Mouse (Mus musculus): ENCODE data around the gene Pcnt. TPM values are rescaled to one million over a fixed set of nuclear protein-coding genes. Genes with fewer than 3 reads are reported as not detected.
A peak's percentile ranks its signal among the peaks of the same experiment; 100 is the strongest.

Gene Pcnt
- polyA plus RNA-seq, 3 experiments from 2014 or later, result 12.2 to 13.8 (median 13.5) TPM

DNA sequence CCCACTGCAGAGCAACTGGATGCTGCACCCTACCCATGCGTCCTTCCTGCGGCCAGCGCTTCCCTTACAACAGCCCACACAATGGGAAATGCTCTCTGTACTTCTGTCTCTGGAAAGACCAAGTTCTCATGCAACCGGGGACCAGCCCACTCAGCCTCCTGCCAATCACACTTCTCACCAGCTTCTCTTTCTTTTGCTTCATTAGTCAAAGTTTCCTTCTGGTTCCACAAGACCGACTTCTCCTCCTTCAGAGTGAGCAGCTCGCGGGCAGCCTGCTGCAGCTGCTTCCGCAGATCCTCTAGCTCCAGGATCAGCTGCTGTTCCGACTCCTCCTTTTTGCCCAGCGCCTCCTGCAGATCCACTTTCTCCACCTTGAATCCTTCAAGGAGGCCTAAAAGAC lies 34.1 kb downstream of the Pcnt start:
- no peak for ATAC-seq

- ATAC-seq, result no peak
These were observed 50.0 kb downstream of the Pcnt start for GRCm38 (mm10) chr10:76392596-76392995.

- no peak for ATAC-seq
These were observed 50.8 kb downstream of the Pcnt start for GRCm38 (mm10) chr10:76391786-76392185.

DNA sequence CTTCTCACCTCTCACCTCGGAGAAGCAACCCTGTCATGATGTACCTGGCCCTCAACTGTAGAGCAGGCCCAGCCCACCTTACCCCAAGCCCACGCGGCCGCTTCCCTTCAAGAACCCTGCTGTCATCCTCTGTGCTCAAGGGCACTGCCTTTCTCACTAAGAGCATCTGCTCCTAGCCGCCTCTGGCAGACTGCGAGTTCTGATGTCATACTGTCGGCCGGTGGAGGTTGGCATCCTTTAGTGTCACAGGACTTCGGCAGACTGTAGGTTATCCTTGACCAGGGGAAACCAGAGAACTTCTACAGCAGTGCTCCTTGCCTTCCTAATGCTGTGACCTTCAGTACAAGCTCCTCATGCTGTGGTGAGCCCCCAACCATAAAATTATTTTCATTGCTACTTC lies 51.4 kb downstream of the Pcnt start:
- no peak for ATAC-seq

- no peak for ATAC-seq
These were observed 67.6 kb downstream of the Pcnt start for GRCm38 (mm10) chr10:76374981-76375380.

GRCm38 (mm10) chr10:76371736-76372135 lies 70.8 kb downstream of the Pcnt start:
- ATAC-seq, result no peak

DNA sequence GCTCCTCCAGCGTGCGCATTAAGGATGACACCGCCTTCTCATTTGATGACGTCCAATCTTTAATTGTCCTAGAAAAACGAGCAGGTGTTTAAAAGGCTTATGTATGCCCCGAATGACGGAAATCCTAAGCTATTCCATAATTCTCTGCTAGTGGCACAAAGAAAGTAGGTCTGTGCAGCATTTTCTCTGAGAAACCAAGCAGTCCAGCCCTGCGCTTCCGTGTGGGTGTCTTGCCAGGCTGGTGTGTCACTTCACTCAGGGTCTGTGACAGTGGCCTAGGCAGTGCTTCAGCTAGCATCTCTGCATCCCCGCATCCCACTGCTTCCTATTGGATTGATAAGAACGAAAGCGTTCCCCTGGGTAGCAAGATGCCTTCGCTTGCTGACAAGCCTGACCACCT lies 73.8 kb downstream of the Pcnt start:
- ATAC-seq, result no peak

GRCm38 (mm10) chr10:76363233-76363632 lies 79.4 kb downstream of the Pcnt start:
- ATAC-seq, result no peak

DNA sequence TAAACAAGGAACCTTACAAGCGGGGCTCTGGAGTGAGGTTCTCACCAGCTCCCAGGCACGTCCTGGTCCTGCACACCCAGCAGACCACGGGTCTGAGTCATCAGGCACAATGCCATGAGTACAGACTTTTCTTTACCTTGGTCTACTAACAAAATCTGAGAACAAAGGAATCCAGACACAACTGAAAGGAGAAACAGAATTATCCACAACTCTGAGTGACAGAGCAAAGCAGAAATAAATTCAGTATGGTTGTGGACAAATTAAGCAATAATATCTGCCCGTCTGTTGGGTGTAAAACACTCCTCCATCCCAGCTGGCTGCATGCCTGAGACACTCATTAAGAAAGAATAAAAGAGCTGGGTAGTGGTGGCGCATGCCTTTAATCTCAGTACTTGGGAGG lies 84.1 kb downstream of the Pcnt start:
- no peak for ATAC-seq

DNA sequence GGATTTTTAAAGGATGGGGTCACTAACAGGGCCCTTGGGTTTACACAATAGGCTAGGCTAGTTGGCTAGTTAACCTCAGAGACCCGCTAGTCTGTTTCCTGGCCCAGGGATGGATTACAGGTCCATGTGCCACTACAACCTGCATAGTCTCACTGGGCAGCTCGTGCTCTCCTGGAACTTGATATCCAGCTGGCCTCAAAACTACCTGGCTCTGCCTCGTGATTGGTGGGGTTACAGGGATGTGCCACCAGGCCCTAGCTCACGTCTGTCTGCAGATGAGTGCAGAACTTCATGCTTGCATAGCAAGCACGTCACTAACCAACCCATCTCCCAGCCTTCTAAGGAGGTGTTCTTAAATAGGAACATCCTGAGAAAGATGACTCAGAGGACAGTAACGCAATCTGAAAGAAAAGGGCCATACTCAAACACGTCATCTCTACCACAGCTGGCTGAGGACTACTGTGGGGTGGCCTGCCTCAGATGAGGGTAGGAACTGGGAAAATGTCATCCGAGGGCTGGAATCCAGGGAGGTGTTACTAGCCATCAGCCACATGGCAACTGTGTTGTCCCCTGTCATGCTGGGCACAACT lies 85.2 kb downstream of the Pcnt start:
- ATAC-seq, result no peak

GRCm38 (mm10) chr10:76354974-76355373 lies 87.6 kb downstream of the Pcnt start:
- no peak for ATAC-seq

- ATAC-seq, result no peak
These were observed 88.6 kb downstream of the Pcnt start for GRCm38 (mm10) chr10:76353986-76354385.

- ATAC-seq, result no peak
These were observed 90.6 kb downstream of the Pcnt start for GRCm38 (mm10) chr10:76351953-76352352.

GRCm38 (mm10) chr10:76346589-76346988 lies 96.0 kb downstream of the Pcnt start:
- no peak for ATAC-seq

DNA sequence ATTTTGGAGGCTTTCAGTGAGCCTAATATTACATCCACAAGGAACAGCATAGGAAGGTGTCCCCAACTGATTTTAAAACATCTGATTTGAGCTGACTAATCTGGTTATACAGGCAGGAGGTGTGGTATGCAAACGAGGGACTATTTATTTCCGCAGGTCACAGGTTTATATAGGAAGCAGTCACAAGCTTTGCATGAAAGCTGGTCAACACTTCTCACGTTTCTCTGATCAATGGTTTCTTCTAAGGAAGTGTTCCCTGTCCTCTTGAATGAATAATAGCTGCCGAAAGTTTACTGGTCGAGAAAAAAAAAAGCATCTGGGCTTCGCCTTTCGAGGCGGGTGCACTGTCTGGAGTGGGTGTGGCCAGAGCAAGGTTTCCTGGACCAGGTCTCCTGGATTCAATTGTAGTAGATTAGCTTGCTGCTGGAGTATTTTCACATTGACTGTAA lies 96.5 kb downstream of the Pcnt start:
- peak; percentile 58 for ATAC-seq

DNA sequence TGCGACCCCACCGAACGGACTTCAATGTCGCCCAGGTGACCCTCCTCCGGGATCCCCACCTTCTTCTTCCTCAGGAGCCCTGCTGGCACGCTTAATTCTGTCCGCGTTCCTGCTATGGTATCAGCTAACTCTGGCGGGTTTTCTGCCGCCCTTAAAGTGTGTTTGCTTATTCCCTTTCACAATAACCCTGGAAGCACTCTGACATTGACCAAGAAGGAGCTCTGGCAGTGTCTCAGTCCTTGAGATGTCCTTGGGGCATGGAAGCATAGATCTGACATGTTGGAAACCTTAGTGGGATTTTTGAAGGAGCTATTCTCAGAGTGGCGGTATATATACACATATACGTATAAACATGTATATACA lies 97.1 kb downstream of the Pcnt start:
- peak; percentile 20 for ATAC-seq

- peak; percentile 90 for ATAC-seq
These were observed 97.7 kb downstream of the Pcnt start, which contains the start of gene Dip2a for GRCm38 (mm10) chr10:76344711-76345539. Dip2a (minus strand) TSS chr10:76345291.

DNA sequence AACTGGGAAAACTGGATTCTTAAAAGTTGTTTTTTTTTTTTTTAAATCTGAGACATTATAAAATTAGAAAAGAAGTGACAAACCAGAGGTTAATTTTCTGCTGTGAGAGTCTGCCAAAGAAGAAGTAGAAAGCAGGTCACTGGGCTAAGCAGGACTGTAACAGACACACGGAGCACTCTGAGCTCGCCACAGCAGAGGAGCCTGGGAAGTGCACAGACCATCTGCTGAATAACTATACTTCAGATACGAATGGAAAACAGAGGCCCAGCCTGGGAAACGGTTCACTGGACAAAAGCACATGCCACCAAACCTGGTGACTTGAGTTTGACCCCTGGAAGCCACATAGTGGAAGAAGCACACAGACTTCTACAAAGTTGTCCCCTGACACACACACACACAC lies 108.2 kb downstream of the Pcnt start:
- ATAC-seq, result no peak

- ATAC-seq, result no peak
These were observed 110.5 kb downstream of the Pcnt start for GRCm38 (mm10) chr10:76332040-76332439.

DNA sequence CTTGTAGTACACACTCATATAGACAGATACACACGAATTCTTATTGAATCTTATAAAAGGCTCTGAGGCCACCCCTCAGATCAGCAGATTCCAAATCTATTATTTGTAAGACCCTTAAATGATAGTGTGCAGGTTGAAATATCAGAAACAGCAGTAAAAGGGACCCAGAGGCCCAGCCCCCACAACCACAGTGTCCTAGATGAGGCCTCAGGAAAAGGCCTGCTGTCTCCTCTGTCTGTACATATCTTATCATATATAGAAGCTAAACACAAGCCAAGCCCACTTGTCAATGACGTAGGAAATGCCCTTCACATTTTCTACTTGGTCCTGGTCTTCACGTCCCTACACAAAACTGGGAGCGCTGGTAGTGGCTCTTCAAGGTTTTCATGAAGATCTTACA lies 113.5 kb downstream of the Pcnt start:
- ATAC-seq, result no peak

- ATAC-seq, result no peak
These were observed 114.0 kb downstream of the Pcnt start for GRCm38 (mm10) chr10:76328574-76328973.

- no peak for ATAC-seq
These were observed 116.1 kb downstream of the Pcnt start for GRCm38 (mm10) chr10:76326304-76327006.

- no peak for ATAC-seq
These were observed 125.0 kb downstream of the Pcnt start for GRCm38 (mm10) chr10:76317623-76318022.

DNA sequence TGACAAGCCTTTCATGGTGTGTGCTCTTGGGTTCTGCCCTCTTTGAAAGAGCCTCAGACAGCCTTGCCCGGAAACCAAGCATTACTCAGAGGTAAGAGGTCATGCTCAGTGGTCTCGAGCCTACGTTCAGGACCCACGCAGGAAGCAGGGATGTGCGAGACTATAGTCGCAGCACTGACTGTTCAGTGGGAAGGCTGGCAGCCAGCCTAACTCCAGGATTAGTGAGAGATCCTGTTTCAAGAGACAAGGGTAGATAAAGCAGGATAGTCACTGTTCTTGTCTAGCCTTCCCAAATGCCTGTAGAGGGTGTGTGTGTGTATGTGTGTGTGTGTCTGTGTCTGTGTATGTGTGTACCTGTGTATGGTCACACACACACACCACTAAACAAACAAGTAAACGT lies 126.4 kb downstream of the Pcnt start:
- ATAC-seq, result no peak
